Mouse (Mus musculus) lung, embryonic 15.5 days (tissue): Measurements from ENCODE around the gene Olfr1016. TPM values are rescaled to one million over a fixed set of nuclear protein-coding genes. Genes with fewer than 3 reads are reported as not detected.

Experiments
- polyA plus RNA-seq: library from polyadenylated mRNA; unstranded; fragments of >200 nt; fragmentation: Nextera tagmentation; extraction: Ambion mirVana; gene quantifications from 2 replicates; pipeline ENCODE4 v1.2.1, GENCODE M21; 2015

Gene Olfr1016
- polyA plus RNA-seq, 1 experiment from 2014 or later, result not detected

Other genes with a start within 250 kb of the Olfr1016 start
- gene Olfr996, start 223.3 kb downstream of the Olfr1016 start, polyA plus RNA-seq, result not detected in 2 replicates
- gene Olfr998, start 213.6 kb downstream of the Olfr1016 start, polyA plus RNA-seq, result not detected in 2 replicates
- not detected in 2 replicates for gene Olfr1000, start 190.6 kb downstream of the Olfr1016 start, polyA plus RNA-seq
- gene Olfr1002, start 151.8 kb downstream of the Olfr1016 start, polyA plus RNA-seq, result not detected in 2 replicates
- not detected in 2 replicates for gene Olfr154, start 138.1 kb downstream of the Olfr1016 start, polyA plus RNA-seq
- gene Olfr1006, start 123.8 kb downstream of the Olfr1016 start, polyA plus RNA-seq, result not detected in 2 replicates
- gene Olfr1008, start 113.1 kb downstream of the Olfr1016 start, polyA plus RNA-seq, result not detected in 2 replicates
- gene Olfr1009, start 87.1 kb downstream of the Olfr1016 start, polyA plus RNA-seq, result not detected in 2 replicates
- gene Olfr1012, start 39.8 kb downstream of the Olfr1016 start, polyA plus RNA-seq, result not detected in 2 replicates
- not detected in 2 replicates for gene Olfr1013, start 35.4 kb downstream of the Olfr1016 start, polyA plus RNA-seq
- not detected in 2 replicates for gene Olfr1014, start 29.8 kb downstream of the Olfr1016 start, polyA plus RNA-seq
- not detected in 2 replicates for gene Olfr1015, start 20.5 kb downstream of the Olfr1016 start, polyA plus RNA-seq
- gene Olfr1018, start 15.9 kb upstream of the Olfr1016 start, polyA plus RNA-seq, result not detected in 2 replicates
- gene Olfr1019, start 42.9 kb upstream of the Olfr1016 start, polyA plus RNA-seq, result not detected in 2 replicates
- gene Olfr1020, start 44.5 kb upstream of the Olfr1016 start, polyA plus RNA-seq, result not detected in 2 replicates
- not detected in 2 replicates for gene Olfr1022, start 66.0 kb upstream of the Olfr1016 start, polyA plus RNA-seq
- gene Olfr1023, start 83.1 kb upstream of the Olfr1016 start, polyA plus RNA-seq, result not detected in 2 replicates
- gene Olfr1024, start 102.5 kb upstream of the Olfr1016 start, polyA plus RNA-seq, result not detected in 2 replicates
- not detected in 2 replicates for gene Olfr1025-ps1, start 112.6 kb upstream of the Olfr1016 start, polyA plus RNA-seq
- gene Olfr1026, start 119.0 kb upstream of the Olfr1016 start, polyA plus RNA-seq, result not detected in 2 replicates
- not detected in 2 replicates for gene Olfr1028, start 147.9 kb upstream of the Olfr1016 start, polyA plus RNA-seq
- gene Olfr1029, start 171.4 kb upstream of the Olfr1016 start, polyA plus RNA-seq, result not detected in 2 replicates
- not detected in 2 replicates for gene Olfr1030, start 176.7 kb upstream of the Olfr1016 start, polyA plus RNA-seq
- gene Olfr1031, start 187.8 kb upstream of the Olfr1016 start, polyA plus RNA-seq, result not detected in 2 replicates
- gene Olfr1032, start 203.0 kb upstream of the Olfr1016 start, polyA plus RNA-seq, result not detected in 2 replicates
- gene Olfr1033, start 218.1 kb upstream of the Olfr1016 start, polyA plus RNA-seq, result 2.3 and 3.1 TPM in 2 replicates
- not detected in 2 replicates for gene Olfr1034, start 243.3 kb upstream of the Olfr1016 start, polyA plus RNA-seq